Mouse (Mus musculus) forebrain, embryonic 13.5 days (tissue): ENCODE results near the gene S1pr3. TPM values are rescaled to one million over a fixed set of nuclear protein-coding genes. Genes with fewer than 3 reads are reported as not detected.

Source experiments
- ATAC-seq: fragments of 200-750 bp; cut with Nextera tagmentation; 2 replicates; pipeline ENCODE4 v1.8.0; 2017
- H3K27ac ChIP-seq: fragments of 300-500 bp; sonication (generic); 2 replicates; pipeline ENCODE4 v1.5.1; 2015; ENCODE audit warnings: inconsistent platforms, mild to moderate bottlenecking, moderate library complexity
- H3K27me3 ChIP-seq: fragments of 300-500 bp; sonication (generic); 2 replicates; pipeline ENCODE4 v1.6.1; 2015; ENCODE audit warnings: mild to moderate bottlenecking, inconsistent platforms
- H3K36me3 ChIP-seq: fragments of 300-500 bp; sonication (generic); 2 replicates; pipeline ENCODE4 v1.6.1; 2015; ENCODE audit warnings: mild to moderate bottlenecking, inconsistent platforms; ENCODE audit not compliant: poor library complexity, severe bottlenecking
- H3K4me1 ChIP-seq: fragments of 300-500 bp; sonication (generic); 2 replicates; pipeline ENCODE4 v1.6.1; 2015; ENCODE audit warnings: inconsistent platforms
- H3K4me2 ChIP-seq: fragments of 300-500 bp; sonication (generic); 2 replicates; pipeline ENCODE4 v1.6.1; 2015; ENCODE audit warnings: inconsistent platforms, mild to moderate bottlenecking, moderate library complexity
- H3K4me3 ChIP-seq: fragments of 300-500 bp; sonication (generic); 2 replicates; pipeline ENCODE4 v1.5.1; 2015; ENCODE audit warnings: mild to moderate bottlenecking, inconsistent platforms
- H3K9ac ChIP-seq: fragments of 300-500 bp; sonication (generic); 2 replicates; pipeline ENCODE4 v1.6.1; 2015; ENCODE audit warnings: mild to moderate bottlenecking, inconsistent platforms
- H3K9me3 ChIP-seq: fragments of 300-500 bp; sonication (generic); replicated peaks from 2 replicates; pipeline ENCODE4 v1.6.1; 2016; ENCODE audit warnings: inconsistent platforms
- WGBS: fragments of 180-500 bp; shearing (Covaris S2); methylation state at CpG from one replicate; pipeline ENCODE4 v1.1.7; 2015; 5-methylcytosine and 5-hydroxymethylcytosine counted together
- polyA plus RNA-seq: library from polyadenylated mRNA; unstranded; fragments of >200 nt; fragmentation: Nextera tagmentation; extraction: Ambion mirVana; gene quantifications from 2 replicates; pipeline ENCODE4 v1.2.1, GENCODE M21; 2015

The S1pr3 gene
- polyA plus RNA-seq, 1 experiment from 2014 or later: 8.5 TPM

DNA sequence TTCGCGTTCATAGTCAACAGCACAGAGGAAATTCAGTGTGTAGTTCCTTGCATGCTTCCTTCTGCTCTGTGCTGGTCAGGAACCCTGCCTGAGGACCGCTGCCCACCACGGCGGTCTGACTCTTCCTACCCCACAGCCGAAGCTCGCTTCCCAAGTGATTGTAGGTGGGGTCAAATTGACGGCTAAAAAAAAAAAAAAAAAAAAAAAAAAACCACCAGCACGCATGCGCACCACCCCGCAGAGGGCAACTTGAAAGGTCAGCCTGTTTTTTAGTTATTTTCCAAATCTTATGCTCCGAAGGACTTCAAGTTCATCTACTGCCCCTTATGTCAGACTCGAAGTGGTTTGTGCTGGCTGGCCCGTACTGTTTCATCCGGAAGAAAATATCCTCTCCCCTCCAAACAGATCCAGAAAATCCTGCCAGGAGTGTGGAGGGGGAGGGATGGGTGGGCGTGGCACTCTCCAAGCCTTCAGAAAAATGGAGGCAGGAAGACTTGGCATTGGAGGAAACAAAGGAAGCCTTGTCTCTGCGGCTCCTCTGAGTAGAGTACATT lies 60.3 kb downstream of the S1pr3 start:
- no peak overlapping the region for H3K4me3 ChIP-seq
- H3K27me3 ChIP-seq: no peaks in the 10 kb centered on the region
- WGBS: 82% methylated on average over 17 of the region's 17 CpGs
- H3K36me3 ChIP-seq: no peaks in the 10 kb centered on the region
- no peak overlapping the region for H3K27ac ChIP-seq
- H3K9me3 ChIP-seq: no peaks in the 10 kb centered on the region
- H3K4me1 ChIP-seq: no peaks in the 10 kb centered on the region
- H3K9ac ChIP-seq: no peak overlapping the region
- no peak overlapping the region for H3K4me2 ChIP-seq
- ATAC-seq: no peak

Other genes starting within 250 kb of the S1pr3 start
- gene Nxnl2, start 237.6 kb upstream of the S1pr3 start, polyA plus RNA-seq: 0.21 and 0.55 TPM in 2 replicates
- 4.2 and 5.2 TPM in 2 replicates for gene Shc3, start 160.8 kb downstream of the S1pr3 start, polyA plus RNA-seq
- gene Cks2, start 236.6 kb downstream of the S1pr3 start, polyA plus RNA-seq: 290 and 335 TPM in 2 replicates
- gene Secisbp2, start 243.1 kb downstream of the S1pr3 start, polyA plus RNA-seq: 36.1 and 38.0 TPM in 2 replicates